Mouse (Mus musculus) B cell, adult 62 days (primary cell): ENCODE results near the gene Tmco5. TPM values are rescaled to one million over a fixed set of nuclear protein-coding genes. Genes with fewer than 3 reads are reported as not detected.

ENCODE experiments used
- total RNA-seq: library from RNA; stranded (reverse); gene quantifications from 4 replicates; pipeline ENCODE4 v1.2.4, GENCODE M21; 2023

The Tmco5 gene
- not detected in 4 replicates for total RNA-seq

GRCm38 (mm10) chr2:116878391-116878790 lies at the start of gene Tmco5:
TSS of gene Tmco5 (plus strand) at chr2:116878691.

Other genes with a start within 250 kb of the Tmco5 start
- gene Spred1, start 242.7 kb downstream of the Tmco5 start, total RNA-seq = 3.8 to 5.6 TPM (median 4.9 TPM) in 4 replicates